Mouse (Mus musculus): Measurements from ENCODE around the gene Olfr584.

- TF ChIP-seq CTCF (IDR thresholded peaks at IDR 0.05; ENCODE audit: low read depth, low read length) = no peak
- no peak for TF ChIP-seq POLR2A (IDR thresholded peaks at IDR 0.05; ENCODE audit: insufficient read depth, low read length)
Observed at GRCm38 (mm10) chr7:103097420-103097819, 15.7 kb downstream of the Olfr584 start, which contains the start of gene Olfr585.

Measured in ES-Bruce4 (cell line).